Mouse (Mus musculus) stomach, embryonic 15.5 days (tissue): Measurements from ENCODE around the gene Whamm. TPM values are rescaled to one million over a fixed set of nuclear protein-coding genes. Genes with fewer than 3 reads are reported as not detected.
A peak's percentile ranks its signal among the peaks of the same experiment; 100 is the strongest.

Experiments
- ATAC-seq: fragments of 200-750 bp; cut with Nextera tagmentation; 2 replicates; pipeline ENCODE4 v1.8.0; 2017; ENCODE audit warnings: low read depth, moderate number of reproducible peaks, moderate TSS enrichment; ENCODE audit not compliant: insufficient read depth, low FRiP score
- H3K27ac ChIP-seq: fragments of 300-500 bp; sonication (generic); 2 replicates; pipeline ENCODE4 v1.5.1; 2015; ENCODE audit warnings: mild to moderate bottlenecking, inconsistent platforms
- H3K27me3 ChIP-seq: fragments of 300-500 bp; sonication (generic); replicated peaks from 2 replicates; pipeline ENCODE4 v1.6.1; 2015; ENCODE audit warnings: inconsistent platforms
- H3K36me3 ChIP-seq: fragments of 300-500 bp; sonication (generic); 2 replicates; pipeline ENCODE4 v1.6.1; 2015; ENCODE audit warnings: inconsistent platforms
- H3K4me1 ChIP-seq: fragments of 300-500 bp; sonication (generic); 2 replicates; pipeline ENCODE4 v1.6.1; 2015; ENCODE audit warnings: inconsistent platforms
- H3K4me2 ChIP-seq: fragments of 300-500 bp; sonication (generic); 2 replicates; pipeline ENCODE4 v1.6.1; 2015; ENCODE audit warnings: mild to moderate bottlenecking, inconsistent platforms
- H3K4me3 ChIP-seq: fragments of 300-500 bp; sonication (generic); replicated peaks from 2 replicates; pipeline ENCODE4 v1.5.1; 2015; ENCODE audit warnings: inconsistent platforms
- H3K9ac ChIP-seq: fragments of 300-500 bp; sonication (generic); 2 replicates; pipeline ENCODE4 v1.6.1; 2015; ENCODE audit warnings: inconsistent platforms
- H3K9me3 ChIP-seq: fragments of 300-500 bp; sonication (generic); 2 replicates; pipeline ENCODE4 v1.6.1; 2016; ENCODE audit warnings: inconsistent platforms
- WGBS: fragments of 180-500 bp; shearing (Covaris S2); methylation state at CpG from one replicate; pipeline ENCODE4 v1.1.7; 2015; 5-methylcytosine and 5-hydroxymethylcytosine counted together
- polyA plus RNA-seq: library from polyadenylated mRNA; unstranded; fragments of >200 nt; fragmentation: Nextera tagmentation; extraction: Ambion mirVana; gene quantifications from 2 replicates; pipeline ENCODE4 v1.2.1, GENCODE M21; 2015

Whamm gene
- polyA plus RNA-seq, 1 experiment from 2014 or later, result 7.0 TPM

GRCm38 (mm10) chr7:81604991-81605390, 33.9 kb downstream of the Whamm start:
- Histone ChIP-seq H3K27ac (no peak overlapping the region), H3K4me3 (no peak overlapping the region), H3K9ac (no peak overlapping the region), H3K36me3 (no peaks in the 10 kb centered on the region), H3K27me3 (no peaks in the 10 kb centered on the region), H3K4me1 (no peaks in the 10 kb centered on the region), H3K9me3 (no peaks in the 10 kb centered on the region), H3K4me2 (no peak overlapping the region)
- 78% methylated on average over 5 of the region's 5 CpGs for WGBS
- no peak for ATAC-seq

DNA sequence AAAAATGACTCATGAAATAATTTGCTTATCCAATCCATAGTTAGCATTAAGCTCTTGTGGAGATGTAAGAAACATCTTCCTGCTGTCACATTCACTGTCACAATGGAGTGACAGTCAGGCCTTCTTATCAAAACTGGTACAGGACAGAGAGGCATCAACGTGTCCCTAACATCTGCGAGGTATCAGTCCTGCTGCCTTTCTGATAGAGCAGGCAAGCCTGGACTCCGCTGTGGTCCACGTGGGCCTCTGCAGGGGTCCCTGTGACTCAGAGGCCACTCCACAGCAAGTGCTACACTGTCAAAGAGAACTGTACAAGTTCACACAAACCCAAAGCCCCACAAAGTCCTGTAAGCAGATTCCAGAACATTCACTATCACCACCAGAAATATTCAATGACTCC, 34.4 kb downstream of the Whamm start:
- Histone ChIP-seq H3K36me3 (no peaks in the 10 kb centered on the region), H3K27ac (no peak overlapping the region), H3K4me2 (no peak overlapping the region), H3K9me3 (no peaks in the 10 kb centered on the region), H3K9ac (no peak overlapping the region), H3K4me3 (no peak overlapping the region), H3K27me3 (no peaks in the 10 kb centered on the region), H3K4me1 (no peaks in the 10 kb centered on the region)
- peak; percentile 68; the same call in 1 of the 2 replicates for ATAC-seq
- WGBS, result 71% methylated on average over 4 of the region's 4 CpGs

- Histone ChIP-seq H3K9ac (no peak overlapping the region), H3K4me2 (no peak overlapping the region), H3K27me3 (no peaks in the 10 kb centered on the region), H3K27ac (no peak overlapping the region), H3K4me3 (no peak overlapping the region), H3K4me1 (no peaks in the 10 kb centered on the region), H3K9me3 (no peaks in the 10 kb centered on the region), H3K36me3 (no peaks in the 10 kb centered on the region)
- WGBS, result 59% methylated on average over 5 of the region's 5 CpGs
- ATAC-seq, result no peak
These were observed 35.4 kb downstream of the Whamm start for GRCm38 (mm10) chr7:81606452-81606851.

- Histone ChIP-seq H3K4me3 (no peak overlapping the region), H3K4me1 (no peaks in the 10 kb centered on the region), H3K9me3 (no peaks in the 10 kb centered on the region), H3K9ac (no peak overlapping the region), H3K27me3 (no peaks in the 10 kb centered on the region), H3K27ac (no peak overlapping the region), H3K4me2 (no peak overlapping the region), H3K36me3 (no peaks in the 10 kb centered on the region)
- 62% methylated on average over 18 of the region's 18 CpGs for whole genome bisulfite sequencing
- ATAC-seq, result no peak
These were observed 39.1 kb downstream of the Whamm start for GRCm38 (mm10) chr7:81610125-81610524.

DNA sequence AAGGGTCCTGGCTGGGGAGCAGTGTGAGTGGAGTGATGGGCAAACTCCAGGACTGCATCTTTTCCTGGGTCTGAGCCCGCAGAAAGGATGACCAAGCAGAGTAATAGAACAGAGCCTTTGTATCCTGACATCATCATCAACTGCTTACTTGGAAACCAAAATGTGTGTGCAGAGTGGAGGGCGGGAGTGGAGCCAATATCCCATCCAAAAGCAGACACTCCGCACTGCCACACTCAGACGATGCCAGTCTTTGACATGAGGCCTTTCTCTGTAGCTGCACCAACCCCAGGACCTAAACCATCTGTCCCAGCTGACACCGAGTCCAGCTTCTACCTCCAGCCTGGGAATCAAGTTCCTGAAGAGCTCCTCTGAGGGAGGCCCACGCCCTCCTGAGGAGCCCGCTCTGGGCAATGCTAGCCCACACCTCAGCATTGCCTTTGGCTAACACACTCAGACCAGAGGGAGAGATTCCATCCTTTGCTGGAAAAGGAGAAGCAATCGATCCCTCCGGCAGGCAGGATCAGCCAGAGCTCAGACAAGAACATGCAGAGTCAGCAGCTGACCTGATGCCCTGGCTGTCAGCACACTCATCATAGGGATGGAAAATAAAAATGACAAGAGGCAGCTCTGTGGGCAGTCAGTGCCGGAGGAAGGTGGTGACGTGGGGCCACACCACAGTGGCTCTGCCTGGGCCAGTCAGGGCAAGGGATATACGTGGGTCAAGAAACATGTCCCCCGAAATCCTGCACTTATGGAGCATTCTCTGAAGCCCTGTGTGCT, 42.0 kb downstream of the Whamm start:
- H3K4me3 ChIP-seq, result no peak overlapping the region
- no peaks in the 10 kb centered on the region for H3K4me1 ChIP-seq
- no peaks in the 10 kb centered on the region for H3K36me3 ChIP-seq
- WGBS, result 82% methylated on average over 13 of the region's 13 CpGs
- no peak overlapping the region for H3K4me2 ChIP-seq
- H3K9me3 ChIP-seq, result no peaks in the 10 kb centered on the region
- no peaks in the 10 kb centered on the region for H3K27me3 ChIP-seq
- no peak for ATAC-seq
- no peak overlapping the region for H3K27ac ChIP-seq
- H3K9ac ChIP-seq, result no peak overlapping the region

DNA sequence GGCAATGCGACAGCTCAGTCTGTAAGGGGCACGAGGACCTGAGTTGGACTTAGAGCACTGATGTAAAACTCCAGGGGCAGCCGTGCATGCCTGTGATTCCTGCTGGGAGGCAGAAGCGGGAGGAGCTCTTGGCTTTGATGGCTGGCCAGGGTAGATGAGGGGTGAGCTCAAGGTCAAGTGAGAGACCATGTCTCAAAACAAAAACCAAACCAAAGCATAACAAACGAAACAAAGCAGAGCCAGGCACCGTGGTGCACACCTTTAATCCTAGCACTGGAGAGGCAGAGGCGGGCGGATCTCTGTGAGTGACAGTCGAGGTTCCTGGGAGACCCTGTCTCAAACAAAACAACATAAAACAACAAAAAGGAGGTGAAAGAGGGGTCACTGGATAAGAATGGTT, 44.0 kb downstream of the Whamm start:
- H3K36me3 ChIP-seq, result no peaks in the 10 kb centered on the region
- no peak overlapping the region for H3K9ac ChIP-seq
- 75% methylated on average over 9 of the region's 9 CpGs for WGBS
- H3K9me3 ChIP-seq, result no peaks in the 10 kb centered on the region
- H3K27ac ChIP-seq, result no peak overlapping the region
- no peak overlapping the region for H3K4me2 ChIP-seq
- H3K4me1 ChIP-seq, result no peaks in the 10 kb centered on the region
- no peak for ATAC-seq
- no peak overlapping the region for H3K4me3 ChIP-seq
- no peaks in the 10 kb centered on the region for H3K27me3 ChIP-seq

DNA sequence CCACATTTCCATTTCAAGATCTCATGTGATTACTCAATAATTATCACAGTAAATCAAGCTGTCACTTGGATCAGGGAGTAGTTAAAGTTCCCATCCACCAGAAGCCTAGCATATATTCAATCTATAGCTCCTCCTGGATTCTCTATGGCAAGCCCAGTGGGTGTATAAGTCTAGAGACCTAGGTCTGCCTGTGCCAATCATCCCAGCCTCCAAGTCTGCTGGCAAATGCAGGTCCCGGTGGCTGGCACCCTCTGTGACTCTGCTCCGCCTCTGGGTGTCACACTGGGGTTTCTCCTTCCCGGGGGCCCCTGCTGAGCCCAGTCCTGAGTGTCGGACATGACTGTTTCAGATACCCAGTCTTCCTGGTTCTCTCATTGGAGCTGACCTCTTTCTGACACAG, 51.7 kb downstream of the Whamm start:
- 85% methylated on average over 4 of the region's 4 CpGs for WGBS
- no peak overlapping the region for H3K27ac ChIP-seq
- no peaks in the 10 kb centered on the region for H3K4me1 ChIP-seq
- H3K36me3 ChIP-seq, result no peaks in the 10 kb centered on the region
- ATAC-seq, result no peak
- no peak overlapping the region for H3K4me3 ChIP-seq
- no peak overlapping the region for H3K4me2 ChIP-seq
- H3K9me3 ChIP-seq, result no peaks in the 10 kb centered on the region
- H3K27me3 ChIP-seq, result no peaks in the 10 kb centered on the region
- no peak overlapping the region for H3K9ac ChIP-seq

DNA sequence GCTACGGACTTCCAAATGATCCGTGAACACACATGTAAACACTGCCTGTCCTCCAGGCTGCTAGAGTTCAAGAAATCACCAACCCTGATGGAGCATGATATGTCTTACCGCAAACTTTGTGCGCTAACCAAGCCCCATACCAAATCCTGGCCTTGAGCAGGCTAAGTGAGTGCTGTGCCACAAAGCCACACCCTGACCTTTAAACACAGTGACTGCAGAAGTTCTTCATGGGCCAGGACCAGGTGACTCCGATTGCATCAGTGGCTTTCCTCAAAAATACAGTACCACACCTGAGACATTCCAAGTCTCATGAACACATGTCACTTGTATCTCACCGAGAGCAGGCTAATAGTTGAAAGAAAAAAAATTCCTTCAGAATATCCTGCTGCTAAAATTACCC, 52.7 kb downstream of the Whamm start:
- Histone ChIP-seq H3K4me2 (no peak overlapping the region), H3K36me3 (no peaks in the 10 kb centered on the region), H3K9me3 (no peaks in the 10 kb centered on the region), H3K9ac (no peak overlapping the region), H3K27me3 (no peaks in the 10 kb centered on the region), H3K4me1 (no peaks in the 10 kb centered on the region), H3K4me3 (no peak overlapping the region), H3K27ac (no peak overlapping the region)
- ATAC-seq, result no peak
- 64% methylated on average over 6 of the region's 6 CpGs for WGBS

DNA sequence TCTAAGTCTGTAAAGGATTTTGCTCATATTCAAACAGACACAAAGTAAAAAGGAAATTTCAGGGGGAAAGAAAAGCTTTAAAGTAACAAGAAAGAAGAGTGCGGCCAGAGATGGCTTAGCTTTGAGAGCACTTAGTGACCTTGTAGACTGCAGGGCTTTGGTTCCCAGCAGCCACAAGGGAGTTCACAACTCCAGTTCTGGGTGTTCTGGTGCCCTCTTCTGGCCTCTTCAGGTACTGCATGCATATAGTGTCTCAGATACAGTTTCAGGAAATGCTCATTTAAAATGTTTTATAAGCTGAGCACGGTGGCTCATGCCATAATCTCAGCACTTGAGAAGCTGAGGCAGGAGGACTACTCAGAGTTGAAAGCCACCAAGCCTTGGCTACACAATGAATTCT, 55.4 kb downstream of the Whamm start:
- ATAC-seq, result no peak
- Histone ChIP-seq H3K27ac (no peak overlapping the region), H3K27me3 (no peaks in the 10 kb centered on the region), H3K36me3 (no peaks in the 10 kb centered on the region), H3K9ac (no peak overlapping the region), H3K4me1 (no peaks in the 10 kb centered on the region), H3K4me2 (no peak overlapping the region), H3K4me3 (no peak overlapping the region), H3K9me3 (no peaks in the 10 kb centered on the region)
- 81% methylated on average over 2 of the region's 2 CpGs for WGBS

GRCm38 (mm10) chr7:81631261-81631660, 60.2 kb downstream of the Whamm start:
- no peak overlapping the region for H3K4me2 ChIP-seq
- no peak overlapping the region for H3K27ac ChIP-seq
- no peak for ATAC-seq
- no peaks in the 10 kb centered on the region for H3K4me1 ChIP-seq
- no peaks in the 10 kb centered on the region for H3K36me3 ChIP-seq
- 91% methylated on average over 8 of the region's 8 CpGs for WGBS
- H3K9ac ChIP-seq, result no peak overlapping the region
- no peak overlapping the region for H3K4me3 ChIP-seq
- H3K27me3 ChIP-seq, result no peaks in the 10 kb centered on the region
- H3K9me3 ChIP-seq, result no peaks in the 10 kb centered on the region

- Histone ChIP-seq H3K4me2 (no peak overlapping the region), H3K4me1 (no peaks in the 10 kb centered on the region)
- no peak for ATAC-seq
These were observed 61.5 kb downstream of the Whamm start for GRCm38 (mm10) chr7:81632586-81632985.

DNA sequence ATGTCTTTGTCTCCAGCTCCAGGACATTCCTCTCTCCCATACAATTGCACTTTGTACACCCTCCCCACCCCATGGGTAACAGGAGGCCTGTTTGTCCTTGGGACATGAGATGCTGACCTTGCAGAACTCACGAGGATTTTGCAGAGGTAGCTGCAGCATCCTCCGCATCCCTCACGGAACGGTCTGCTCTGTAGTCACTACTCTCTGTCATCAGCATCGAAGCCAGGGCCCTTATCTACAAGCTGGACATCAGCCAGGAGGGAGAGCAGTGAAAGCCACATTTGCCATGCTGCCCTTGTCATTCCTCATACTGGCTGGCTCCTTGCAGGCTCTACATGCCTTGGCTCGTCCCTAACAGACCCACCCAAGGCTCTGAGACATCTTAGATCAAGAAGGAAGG, 70.0 kb downstream of the Whamm start:
- H3K27me3 ChIP-seq, result no peaks in the 10 kb centered on the region
- H3K9me3 ChIP-seq, result no peaks in the 10 kb centered on the region
- no peak for ATAC-seq
- 69% methylated on average over 6 of the region's 6 CpGs for WGBS
- H3K4me1 ChIP-seq, result no peaks in the 10 kb centered on the region
- no peaks in the 10 kb centered on the region for H3K36me3 ChIP-seq
- H3K27ac ChIP-seq, result no peak overlapping the region
- no peak overlapping the region for H3K4me3 ChIP-seq
- H3K4me2 ChIP-seq, result no peak overlapping the region
- no peak overlapping the region for H3K9ac ChIP-seq

More at GRCm38 (mm10) chr7:81632586-81632985, 61.5 kb downstream of the Whamm start:
- no peaks in the 10 kb centered on the region for H3K36me3 ChIP-seq
- H3K27me3 ChIP-seq, result no peaks in the 10 kb centered on the region
- 82% methylated on average over 6 of the region's 6 CpGs for WGBS
- H3K27ac ChIP-seq, result no peak overlapping the region
- no peaks in the 10 kb centered on the region for H3K9me3 ChIP-seq
- no peak overlapping the region for H3K9ac ChIP-seq
- no peak overlapping the region for H3K4me3 ChIP-seq
